In the genomic region with DNA sequence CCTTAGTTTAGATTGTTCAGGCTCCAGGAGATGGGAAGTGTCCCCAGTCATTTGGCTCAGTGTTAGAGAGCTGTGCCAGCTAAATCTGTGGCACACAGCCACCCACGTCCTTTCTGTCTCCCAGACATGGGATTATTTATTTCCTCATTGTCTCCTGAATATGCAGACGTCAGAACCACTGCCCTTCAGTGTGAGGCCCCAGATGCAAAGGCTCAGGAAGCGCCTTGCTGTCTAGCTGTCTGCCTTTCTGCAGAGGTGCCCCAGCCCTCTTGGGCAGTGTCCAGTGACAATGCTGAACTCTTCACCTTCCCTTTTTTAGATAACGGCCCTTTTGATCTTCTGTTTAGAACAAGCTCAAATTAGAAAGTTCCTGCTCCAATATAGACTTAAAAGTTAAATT, we compare ENCODE assay signal across 8 mouse cellular contexts.
A peak's percentile ranks its signal among the peaks of the same experiment; 100 is the strongest.
DNase-seq lines count a peak whose midpoint lies in the region; ATAC-seq and TF ChIP-seq lines count a peak whose summit lies in the region.

No protein-coding gene starts in this region.

- no peak overlapping the region for H3K4me2 ChIP-seq in midbrain, embryonic 13.5 days (replicated peaks)
- no peak overlapping the region for H3K4me2 ChIP-seq in midbrain, embryonic 15.5 days
- no peak overlapping the region for H3K4me2 ChIP-seq in heart, embryonic 11.5 days
- no peak overlapping the region for H3K4me2 ChIP-seq in lung, postnatal 0 days (replicated peaks; ENCODE audit: low read depth, low read length)

- DNase-seq in kidney, postnatal 4 days: peak; percentile 41 to 59
- peak; percentile 80 for DNase-seq in lung, postnatal 0 days (ENCODE audit: low spot score)
- no peak for DNase-seq in urinary bladder, postnatal 25 days (ENCODE audit: low spot score)
- no peak for DNase-seq in thymus, postnatal 4 days
- no peak for DNase-seq in gastrocnemius, postnatal 10 days

- H3K27me3 ChIP-seq in midbrain, embryonic 13.5 days: no peaks in the 10 kb centered on the region
- no peaks in the 10 kb centered on the region for H3K27me3 ChIP-seq in midbrain, embryonic 15.5 days (replicated peaks)
- no peaks in the 10 kb centered on the region for H3K27me3 ChIP-seq in heart, embryonic 11.5 days (ENCODE audit: control insufficient read depth, insufficient read depth, low read length)
- no peaks in the 10 kb centered on the region for H3K27me3 ChIP-seq in lung, postnatal 0 days (replicated peaks; ENCODE audit: insufficient read depth, low read length)

- no peak overlapping the region for H3K9ac ChIP-seq in midbrain, embryonic 13.5 days (replicated peaks)
- H3K9ac ChIP-seq in midbrain, embryonic 15.5 days: no peak overlapping the region
- no peak overlapping the region for H3K9ac ChIP-seq in heart, embryonic 11.5 days (ENCODE audit: low read depth, low read length)
- H3K9ac ChIP-seq in lung, postnatal 0 days (replicated peaks; ENCODE audit: low read depth): no peak overlapping the region

- no peaks in the 10 kb centered on the region for H3K4me1 ChIP-seq in midbrain, embryonic 13.5 days (replicated peaks)
- H3K4me1 ChIP-seq in midbrain, embryonic 15.5 days: no peaks in the 10 kb centered on the region
- H3K4me1 ChIP-seq in heart, embryonic 11.5 days (ENCODE audit: control insufficient read depth, insufficient read depth, low read length): peaks cover 17% of the 10 kb centered on the region
- peaks cover 9% of the 10 kb centered on the region; the same call in 1 of the 2 replicates for H3K4me1 ChIP-seq in lung, postnatal 0 days (ENCODE audit: insufficient read depth, low read depth, low read length)

- no peak overlapping the region for H3K27ac ChIP-seq in midbrain, embryonic 13.5 days
- no peak overlapping the region for H3K27ac ChIP-seq in midbrain, embryonic 15.5 days
- peak overlapping the region; percentile 51; the same call in 1 of the 2 replicates for H3K27ac ChIP-seq in heart, embryonic 11.5 days (ENCODE audit: low read depth, low read length)
- no peak overlapping the region for H3K27ac ChIP-seq in lung, postnatal 0 days (ENCODE audit: low read length)

- no peak overlapping the region for H3K4me3 ChIP-seq in midbrain, embryonic 13.5 days (replicated peaks)
- no peak overlapping the region for H3K4me3 ChIP-seq in midbrain, embryonic 15.5 days
- no peak overlapping the region for H3K4me3 ChIP-seq in heart, embryonic 11.5 days (ENCODE audit: low read depth, low read length)
- H3K4me3 ChIP-seq in lung, postnatal 0 days (ENCODE audit: low read depth, low read length): no peak overlapping the region

- TF ChIP-seq EP300 in lung, postnatal 0 days (IDR thresholded peaks at IDR 0.05): peak; percentile 99

- 0 out of 2 replicates have a peak, but pooled peaks have one; percentile 30 for ATAC-seq in midbrain, embryonic 13.5 days
- no peak for ATAC-seq in midbrain, embryonic 15.5 days (replicated peaks)
- ATAC-seq in heart, embryonic 11.5 days (replicated peaks; ENCODE audit: insufficient number of reproducible peaks, low FRiP score, low TSS enrichment): peak; percentile 68; the same call in 1 of the 2 replicates
- peak; percentile 94 for ATAC-seq in lung, postnatal 0 days

- no peaks in the 10 kb centered on the region for H3K36me3 ChIP-seq in midbrain, embryonic 13.5 days
- no peaks in the 10 kb centered on the region for H3K36me3 ChIP-seq in midbrain, embryonic 15.5 days (replicated peaks)
- no peaks in the 10 kb centered on the region for H3K36me3 ChIP-seq in heart, embryonic 11.5 days (ENCODE audit: control insufficient read depth, insufficient read depth, low read length)
- no peaks in the 10 kb centered on the region for H3K36me3 ChIP-seq in lung, postnatal 0 days (ENCODE audit: insufficient read depth, low read length)

- H3K9me3 ChIP-seq in midbrain, embryonic 13.5 days: no peaks in the 10 kb centered on the region
- H3K9me3 ChIP-seq in midbrain, embryonic 15.5 days: no peaks in the 10 kb centered on the region
- H3K9me3 ChIP-seq in heart, embryonic 11.5 days (replicated peaks; ENCODE audit: control insufficient read depth, low read length): no peaks in the 10 kb centered on the region
- H3K9me3 ChIP-seq in lung, postnatal 0 days (ENCODE audit: low read length): no peaks in the 10 kb centered on the region

- no peak for TF ChIP-seq CTCF in lung, postnatal 0 days (IDR thresholded peaks at IDR 0.05)

- 38% methylated on average over 4 of the region's 4 CpGs for WGBS in midbrain, embryonic 13.5 days
- 33% methylated on average over 4 of the region's 4 CpGs for WGBS in midbrain, embryonic 15.5 days
- 11% methylated on average over 4 of the region's 4 CpGs for WGBS in heart, embryonic 11.5 days (ENCODE audit: insufficient replicate concordance)
- WGBS in lung, postnatal 0 days: 16% methylated on average over 4 of the region's 4 CpGs

Comparison
In these comparisons a context has a peak if more than half of its experiments do, and no peak if none do; other contexts are left out.
1. DNase-seq: peak in kidney, postnatal 4 days (2 of 2) and lung, postnatal 0 days (single experiment); none in urinary bladder, postnatal 25 days (single experiment), thymus, postnatal 4 days (single experiment) and gastrocnemius, postnatal 10 days (single experiment).